Mouse (Mus musculus): ENCODE data around the gene Ttc17. TPM values are rescaled to one million over a fixed set of nuclear protein-coding genes. Genes with fewer than 3 reads are reported as not detected.

Ttc17 gene
- 109 TPM for polyA plus RNA-seq (2014; fragmentation: Illumina TruSeq; extraction: RNeasy Lipid Tissue Mini Kit (QIAGEN cat#74804); ENCODE audit: low read depth, low replicate concordance)

GRCm38 (mm10) chr2:94406083-94406957 lies at the start of gene Ttc17:
Ttc17 (minus strand) TSS chr2:94406689.

Other genes with a start within 250 kb of the Ttc17 start
- gene Hsd17b12, start 248.7 kb downstream of the Ttc17 start, polyA plus RNA-seq (2014; fragmentation: Illumina TruSeq; extraction: RNeasy Lipid Tissue Mini Kit (QIAGEN cat#74804); ENCODE audit: low read depth, low replicate concordance) = 650 TPM
- gene Api5, start 31.4 kb upstream of the Ttc17 start, polyA plus RNA-seq (2014; fragmentation: Illumina TruSeq; extraction: RNeasy Lipid Tissue Mini Kit (QIAGEN cat#74804); ENCODE audit: low read depth, low replicate concordance) = 277 TPM

All from adrenal gland, adult 10 weeks (tissue).